Mouse (Mus musculus) kidney, adult 2 months (tissue): ENCODE data around the gene Pex5l. TPM values are rescaled to one million over a fixed set of nuclear protein-coding genes. Genes with fewer than 3 reads are reported as not detected.

Experiments
- DNase-seq: peaks from one replicate; pipeline ENCODE4 v3.0.0; 2021
- H3K27ac ChIP-seq: fragments of 200-500 bp; 2 replicates; pipeline ENCODE4 v1.5.1; 2012; ENCODE audit warnings: low read depth, low read length, control low read depth, inconsistent platforms; ENCODE audit not compliant: insufficient read depth
- H3K27me3 ChIP-seq: fragments of 200-500 bp; replicated peaks from 2 replicates; pipeline ENCODE4 v1.6.1; 2012; ENCODE audit warnings: mild to moderate bottlenecking, moderate library complexity, low read length, inconsistent platforms; ENCODE audit not compliant: control insufficient read depth, insufficient read depth
- H3K36me3 ChIP-seq: fragments of 200-500 bp; 2 replicates; pipeline ENCODE4 v1.6.1; 2012; ENCODE audit warnings: mild to moderate bottlenecking, moderate library complexity, low read length, inconsistent platforms; ENCODE audit not compliant: control insufficient read depth, insufficient read depth
- H3K4me1 ChIP-seq: fragments of 200-500 bp; 2 replicates; pipeline ENCODE4 v1.6.1; 2011; ENCODE audit warnings: low read length; ENCODE audit not compliant: control insufficient read depth, insufficient read depth
- H3K4me3 ChIP-seq: fragments of 200-500 bp; 2 replicates; pipeline ENCODE4 v1.5.1; 2011; ENCODE audit warnings: mild to moderate bottlenecking, low read depth, low read length, control low read depth; ENCODE audit not compliant: insufficient read depth
- CTCF ChIP-seq: fragments of 200-500 bp; conservative IDR thresholded peaks from 2 replicates; pipeline ENCODE4 v1.5.1; 2011; ENCODE audit warnings: low read depth, mild to moderate bottlenecking, control low read depth, low read length, moderate library complexity, mixed read lengths; ENCODE audit not compliant: insufficient read depth, insufficient read length
- POLR2A ChIP-seq: fragments of 200-500 bp; IDR thresholded peaks from one replicate; pipeline ENCODE4 v1.6.1; 2011; ENCODE audit warnings: low read depth, low read length, control low read depth
- WGBS: fragments of 180-500 bp; shearing (Covaris S2); methylation state at CpG from one replicate; pipeline ENCODE4 v1.1.7; 2018; 5-methylcytosine and 5-hydroxymethylcytosine counted together
- polyA plus RNA-seq: library from polyadenylated mRNA; depleted of rRNA; stranded (reverse); fragments of >200 nt; gene quantifications from 2 replicates; pipeline ENCODE4 v1.2.3, GENCODE M21; 2012

The Pex5l gene
- polyA plus RNA-seq, 1 experiment: 0.58 TPM

- Histone ChIP-seq H3K36me3 (no peaks in the 10 kb centered on the region), H3K27me3 (no peaks in the 10 kb centered on the region), H3K27ac (no peak overlapping the region), H3K4me3 (no peak overlapping the region), H3K4me1 (no peaks in the 10 kb centered on the region)
- TF ChIP-seq POLR2A: no peak
- TF ChIP-seq CTCF: no peak
- DNase-seq: no peak
- 91% methylated on average over 6 of the region's 6 CpGs for WGBS
Measured at GRCm38 (mm10) chr3:33103501-33103900, 39.5 kb downstream of the Pex5l start.

GRCm38 (mm10) chr3:33098550-33099295 is 44.3 kb downstream of the Pex5l start:
- H3K4me3 ChIP-seq: no peak overlapping the region
- TF ChIP-seq POLR2A: no peak
- TF ChIP-seq CTCF: no peak
- no peak for DNase-seq
- 76% methylated on average over 9 of the region's 9 CpGs for WGBS
- no peaks in the 10 kb centered on the region for H3K27me3 ChIP-seq
- H3K36me3 ChIP-seq: no peaks in the 10 kb centered on the region
- H3K27ac ChIP-seq: no peak overlapping the region
- H3K4me1 ChIP-seq: no peaks in the 10 kb centered on the region

GRCm38 (mm10) chr3:33093646-33094045 is 49.4 kb downstream of the Pex5l start:
- Histone ChIP-seq H3K4me3 (no peak overlapping the region), H3K36me3 (no peaks in the 10 kb centered on the region), H3K4me1 (no peaks in the 10 kb centered on the region), H3K27ac (no peak overlapping the region), H3K27me3 (no peaks in the 10 kb centered on the region)
- TF ChIP-seq CTCF: no peak
- TF ChIP-seq POLR2A: no peak
- peak; percentile 55 for DNase-seq
- 46% methylated on average over 6 of the region's 6 CpGs for WGBS

- no peaks in the 10 kb centered on the region for H3K27me3 ChIP-seq
- H3K4me3 ChIP-seq: no peak overlapping the region
- TF ChIP-seq CTCF: no peak
- TF ChIP-seq POLR2A: no peak
- no peaks in the 10 kb centered on the region for H3K36me3 ChIP-seq
- WGBS: 41% methylated on average over 9 of the region's 9 CpGs
- DNase-seq: no peak
- no peaks in the 10 kb centered on the region for H3K4me1 ChIP-seq
- no peak overlapping the region for H3K27ac ChIP-seq
Measured at GRCm38 (mm10) chr3:33090001-33090400, 53.0 kb downstream of the Pex5l start.

GRCm38 (mm10) chr3:33089470-33089869 is 53.6 kb downstream of the Pex5l start:
- Histone ChIP-seq H3K4me1 (no peaks in the 10 kb centered on the region), H3K27me3 (no peaks in the 10 kb centered on the region), H3K27ac (no peak overlapping the region), H3K4me3 (no peak overlapping the region), H3K36me3 (no peaks in the 10 kb centered on the region)
- 41% methylated on average over 2 of the region's 2 CpGs for WGBS
- DNase-seq: no peak
- TF ChIP-seq CTCF (no peak), POLR2A (no peak)

GRCm38 (mm10) chr3:33088276-33088675 is 54.8 kb downstream of the Pex5l start:
- DNase-seq: no peak
- WGBS: 65% methylated on average over 4 of the region's 4 CpGs
- no peak for TF ChIP-seq CTCF
- no peak for TF ChIP-seq POLR2A
- H3K27me3 ChIP-seq: no peaks in the 10 kb centered on the region
- H3K27ac ChIP-seq: no peak overlapping the region
- H3K4me1 ChIP-seq: no peaks in the 10 kb centered on the region
- H3K4me3 ChIP-seq: no peak overlapping the region
- no peaks in the 10 kb centered on the region for H3K36me3 ChIP-seq

GRCm38 (mm10) chr3:33082806-33083338 is 60.2 kb downstream of the Pex5l start:
- H3K27ac ChIP-seq: no peak overlapping the region
- H3K4me1 ChIP-seq: no peaks in the 10 kb centered on the region
- H3K27me3 ChIP-seq: no peaks in the 10 kb centered on the region
- H3K36me3 ChIP-seq: no peaks in the 10 kb centered on the region
- H3K4me3 ChIP-seq: no peak overlapping the region
- no peak for DNase-seq
- TF ChIP-seq POLR2A: no peak
- TF ChIP-seq CTCF: no peak
- WGBS: 21% methylated on average over 8 of the region's 8 CpGs
